Mouse (Mus musculus) c-Kit-negative CD71-positive TER-119-positive erythroid progenitor cells, embryonic 14.5 days (primary cell): ENCODE measurements at regions not wholly inside any gene's neighbourhood (a gene's known extent, or its start where the extent isn't known, plus 50 kb on each side); places are given as distances from the start of the nearest gene placed in this dataset.

ENCODE experiments used
- DNase-seq: peaks from one replicate; pipeline ENCODE4 v3.0.0-alpha.2; 2013; ENCODE audit warnings: low read depth, low spot score

DNA sequence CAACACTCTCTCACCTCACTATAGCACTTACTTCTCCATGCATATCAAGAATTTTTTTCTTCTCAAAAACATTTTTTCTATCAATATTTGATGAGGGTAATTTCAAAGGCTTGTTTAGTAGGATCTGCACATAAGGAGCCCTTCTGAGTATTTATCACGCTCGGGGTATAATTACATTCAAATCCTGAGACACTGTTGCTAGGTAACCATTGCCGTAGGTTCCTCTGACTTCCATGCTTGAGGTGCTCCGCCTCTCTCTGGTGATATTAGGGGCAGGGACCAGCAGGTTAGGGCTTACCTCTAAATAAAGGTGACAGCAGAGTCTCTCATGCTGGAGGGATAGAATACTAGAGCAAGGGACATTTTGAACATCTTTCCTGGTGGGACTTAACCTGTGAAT is 54.4 kb upstream of the 9630041A04Rik start:
- DNase-seq, result no peak

DNA sequence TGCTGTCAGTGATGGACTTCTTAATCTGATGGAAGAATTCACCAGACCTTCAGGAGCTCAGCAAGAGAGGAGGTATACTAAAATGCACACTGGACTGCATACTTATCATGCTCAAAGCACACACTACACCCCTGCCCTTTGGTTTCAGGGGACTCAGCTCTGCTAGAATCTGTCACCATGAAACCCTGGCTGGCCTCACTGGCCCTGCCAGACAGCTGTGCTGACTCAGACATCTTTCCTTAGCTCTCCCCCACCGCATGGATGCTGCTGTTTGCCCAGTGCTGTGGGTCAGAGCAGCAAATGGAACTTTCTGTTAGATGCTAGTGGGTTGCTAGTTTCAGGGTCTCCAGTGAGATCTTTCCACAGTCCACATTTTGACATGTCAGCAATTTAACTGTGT is 64.9 kb upstream of the 9630041A04Rik start:
- DNase-seq, result no peak

GRCm38 (mm10) chr9:101796063-101796462 is 65.6 kb upstream of the 9630041A04Rik start:
- no peak for DNase-seq

GRCm38 (mm10) chr9:101795436-101795835 is 66.2 kb upstream of the 9630041A04Rik start:
- no peak for DNase-seq

- DNase-seq, result no peak
These were observed 70.7 kb upstream of the 9630041A04Rik start for GRCm38 (mm10) chr9:101790936-101791335.

- DNase-seq, result no peak
These were observed 120.6 kb upstream of the 9630041A04Rik start for GRCm38 (mm10) chr9:101740949-101741605.

- DNase-seq, result no peak
These were observed 122.3 kb upstream of the 9630041A04Rik start for GRCm38 (mm10) chr9:101739322-101739721.

- no peak for DNase-seq
These were observed 127.4 kb upstream of the 9630041A04Rik start for GRCm38 (mm10) chr9:101734271-101734670.

DNA sequence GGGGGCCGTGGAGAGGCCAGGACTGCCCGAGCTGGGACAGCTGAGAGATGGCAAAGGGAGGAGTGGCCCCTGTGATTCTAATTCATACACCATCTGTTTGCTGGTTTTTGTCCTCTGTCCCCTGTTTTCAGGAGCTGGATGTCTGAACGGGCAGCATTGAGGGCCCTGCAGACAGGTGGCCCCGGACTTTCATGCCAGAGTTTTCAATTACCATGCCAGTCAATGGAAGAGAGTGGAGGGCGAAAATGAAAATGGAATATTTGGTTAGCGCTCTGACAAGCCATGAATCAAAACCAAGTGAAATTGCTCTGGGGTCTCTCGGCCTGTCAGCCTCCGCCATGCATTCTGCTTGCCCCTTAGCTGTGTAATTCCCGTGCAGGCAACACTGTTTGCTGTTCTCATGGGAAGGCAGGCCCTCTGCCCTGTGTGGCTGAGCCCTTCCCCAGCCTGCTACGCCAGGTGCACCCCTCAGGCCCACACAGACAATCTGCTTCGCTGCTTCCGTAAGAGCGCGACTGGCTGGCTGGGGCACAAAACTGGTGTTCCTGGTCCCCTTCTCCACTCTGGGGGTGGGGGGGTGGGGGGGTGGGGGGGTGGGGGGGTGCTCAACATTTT is 127.9 kb upstream of the 9630041A04Rik start:
- no peak for DNase-seq

DNA sequence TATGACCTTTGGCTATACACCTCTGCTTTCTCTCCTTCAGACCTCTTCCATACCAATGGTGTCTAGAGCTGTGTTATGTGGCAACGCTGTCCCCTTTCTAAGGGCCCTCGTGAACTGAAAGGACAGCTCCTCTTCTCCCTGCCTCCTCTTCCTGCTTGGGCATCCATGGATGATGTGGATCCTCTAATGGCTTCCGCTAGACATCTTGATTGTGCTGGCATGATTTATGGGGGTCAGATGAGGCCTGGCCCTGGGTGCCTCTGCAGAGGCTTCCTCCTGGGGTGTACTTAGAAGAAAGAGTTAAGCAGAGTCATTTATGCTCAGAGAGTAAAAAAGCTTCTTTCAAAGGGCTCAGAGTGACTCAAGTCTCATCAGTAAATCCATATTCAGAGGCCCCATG is 131.5 kb upstream of the 9630041A04Rik start:
- DNase-seq, result no peak

DNA sequence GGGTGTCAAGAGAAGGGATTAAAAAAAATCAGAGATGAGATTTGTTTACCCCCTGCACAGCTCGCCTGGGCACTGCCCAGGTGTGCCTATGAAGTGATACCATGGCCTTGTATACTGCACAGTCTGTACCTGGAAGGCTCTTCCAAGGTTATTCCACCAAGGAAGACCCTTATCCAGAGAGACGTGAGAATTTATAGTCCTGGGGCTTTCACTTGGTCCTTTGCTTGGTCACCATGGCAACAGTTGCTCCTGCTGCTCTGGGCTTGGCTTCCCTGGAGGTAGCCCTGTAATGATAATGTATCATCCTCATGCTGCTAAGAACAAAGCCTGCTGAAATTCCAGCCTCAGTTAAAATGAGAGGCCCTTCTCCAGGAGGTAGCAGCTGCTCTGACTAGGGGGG is 143.7 kb upstream of the 9630041A04Rik start:
- DNase-seq, result no peak

- DNase-seq, result no peak
These were observed 145.3 kb upstream of the 9630041A04Rik start for GRCm38 (mm10) chr9:101716326-101716725.

- DNase-seq, result no peak
These were observed 146.8 kb upstream of the 9630041A04Rik start for GRCm38 (mm10) chr9:101714805-101715204.

GRCm38 (mm10) chr9:101710611-101711071 is 151.0 kb upstream of the 9630041A04Rik start:
- no peak for DNase-seq

- no peak for DNase-seq
These were observed 161.3 kb upstream of the 9630041A04Rik start for GRCm38 (mm10) chr9:101700368-101700767.

- DNase-seq, result no peak
These were observed 167.6 kb upstream of the 9630041A04Rik start for GRCm38 (mm10) chr9:101694054-101694453.

DNA sequence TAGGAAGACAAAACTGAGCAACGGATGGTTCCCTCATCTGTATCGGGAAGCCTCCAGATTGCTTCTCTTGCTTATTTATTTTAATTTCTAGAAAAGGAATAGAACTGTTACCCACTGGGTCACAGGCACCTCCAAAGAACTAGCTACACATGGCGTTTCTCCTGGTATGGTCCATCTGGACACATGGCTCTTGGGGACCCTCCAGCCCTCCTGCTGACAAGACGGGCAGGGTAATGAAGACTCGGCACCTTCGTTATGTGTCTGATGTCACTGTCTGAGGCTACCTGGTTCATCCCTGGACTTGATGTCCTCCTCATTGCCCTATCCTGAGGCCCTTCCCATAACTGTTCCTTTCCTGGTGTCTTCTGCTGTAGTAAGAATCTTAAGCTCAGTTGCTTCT is 170.3 kb upstream of the 9630041A04Rik start:
- DNase-seq, result no peak

GRCm38 (mm10) chr9:101690916-101691315 is 170.7 kb upstream of the 9630041A04Rik start:
- DNase-seq, result no peak

- DNase-seq, result no peak
These were observed 171.2 kb upstream of the 9630041A04Rik start for GRCm38 (mm10) chr9:101690402-101690861.

DNA sequence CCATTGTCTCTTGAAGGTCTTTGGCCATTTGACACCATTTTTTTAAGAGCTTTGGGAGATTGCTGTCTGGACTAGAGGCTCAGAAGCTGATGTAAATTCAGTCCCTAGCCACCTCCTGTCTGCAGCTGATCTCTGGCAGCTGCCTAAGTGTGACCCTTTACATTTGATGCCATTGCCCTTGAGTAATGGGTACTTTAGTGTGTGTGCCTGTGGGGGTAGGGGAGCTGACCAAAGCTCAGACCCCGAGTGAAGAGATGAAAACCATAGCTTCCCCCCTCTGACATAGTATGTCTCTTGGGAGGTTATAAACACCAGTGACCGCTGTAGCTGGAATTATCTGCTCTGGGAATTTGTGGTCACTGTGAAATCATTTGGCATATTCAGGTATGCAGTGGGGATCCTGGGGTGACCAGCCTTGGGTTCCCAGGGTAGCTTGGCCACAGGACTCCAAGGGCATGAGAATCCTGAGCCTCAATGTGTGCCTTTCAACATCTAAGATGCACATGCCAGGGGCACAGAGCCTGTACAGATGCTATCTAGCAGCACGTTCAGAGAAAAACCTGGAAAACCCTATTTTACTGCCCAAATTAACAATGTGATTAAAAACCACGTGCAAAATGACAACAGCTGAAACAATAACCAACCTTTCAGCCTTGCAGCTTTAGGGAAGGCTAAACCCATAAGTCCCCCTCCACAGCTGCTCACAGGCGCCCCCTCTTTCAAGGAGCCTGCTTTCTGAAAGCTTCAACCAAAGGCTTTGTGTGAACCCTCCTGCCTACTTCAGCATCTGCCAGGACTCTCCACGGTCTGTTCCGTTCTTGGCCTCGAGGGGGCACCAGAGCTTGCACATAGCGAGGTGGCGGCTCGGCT is 171.9 kb upstream of the 9630041A04Rik start:
- DNase-seq, result no peak

DNA sequence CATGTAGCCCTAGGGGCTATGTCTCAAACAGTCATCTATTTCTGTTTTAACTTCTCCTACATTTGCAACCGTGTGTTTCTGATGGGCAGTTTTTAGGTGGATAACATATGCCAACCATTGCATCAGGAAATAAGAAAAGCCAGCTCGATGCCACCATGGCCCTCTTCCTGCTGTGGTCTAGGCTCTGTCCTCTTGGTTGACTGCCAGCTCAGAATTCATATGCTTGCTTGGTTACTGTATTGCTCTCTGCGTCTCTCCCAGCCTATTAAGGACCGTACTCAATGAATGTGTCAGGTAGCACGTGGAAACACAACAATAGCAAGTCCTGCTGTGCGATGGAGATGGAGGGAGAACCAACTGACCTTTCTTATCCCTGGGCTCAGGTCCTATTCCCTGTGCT is 174.4 kb upstream of the 9630041A04Rik start:
- no peak for DNase-seq

- no peak for DNase-seq
These were observed 184.1 kb upstream of the 9630041A04Rik start for GRCm38 (mm10) chr9:101677563-101677962.
